Mouse (Mus musculus): ENCODE measurements around the gene Pnliprp1. TPM values are rescaled to one million over a fixed set of nuclear protein-coding genes. Genes with fewer than 3 reads are reported as not detected.

Gene Pnliprp1
- polyA plus RNA-seq, 1 experiment from 2014 or later = 17.4 TPM

DNA sequence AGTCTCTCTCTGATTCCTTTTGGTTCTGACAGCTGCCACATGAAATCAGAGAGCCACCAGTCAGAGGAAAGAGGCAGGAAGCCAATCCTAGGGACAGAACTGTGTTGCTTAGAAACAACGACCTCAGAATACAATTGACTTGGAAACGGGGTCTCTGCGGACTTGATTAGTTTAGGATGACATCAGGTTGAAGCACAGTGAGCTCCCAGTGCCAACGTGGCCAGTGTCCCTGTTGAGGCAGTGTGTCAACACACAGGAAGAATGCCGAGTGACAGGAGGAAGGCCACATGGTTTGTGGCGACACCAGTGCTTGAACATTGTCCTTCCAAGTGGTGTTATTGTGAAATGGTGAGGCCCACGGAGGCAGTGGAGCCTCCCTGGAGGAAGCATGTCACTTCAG is 55.3 kb downstream of the Pnliprp1 start:
- WGBS = 37% methylated on average over 7 of the region's 7 CpGs
- no peaks in the 10 kb centered on the region for H3K27me3 ChIP-seq (replicated peaks; ENCODE audit: control insufficient read depth, insufficient read depth, low read length)
- H3K9ac ChIP-seq (ENCODE audit: low read depth, low read length) = no peak overlapping the region
- no peak for TF ChIP-seq CTCF (IDR thresholded peaks at IDR 0.05; ENCODE audit: low read depth)
- H3K4me3 ChIP-seq (ENCODE audit: low read depth, low read length) = no peak overlapping the region
- no peaks in the 10 kb centered on the region; the same call in 1 of the 2 replicates for H3K4me1 ChIP-seq (replicated peaks; ENCODE audit: control insufficient read depth, insufficient read depth, low read length)
- no peaks in the 10 kb centered on the region for H3K9me3 ChIP-seq (ENCODE audit: control insufficient read depth)
- H3K4me2 ChIP-seq (replicated peaks; ENCODE audit: low read depth) = no peak overlapping the region
- peak; percentile 71 for ATAC-seq
- H3K27ac ChIP-seq (ENCODE audit: low read depth, low read length) = no peak overlapping the region; the same call in 1 of the 2 replicates
- H3K36me3 ChIP-seq (ENCODE audit: control insufficient read depth, insufficient read depth) = no peaks in the 10 kb centered on the region

DNA sequence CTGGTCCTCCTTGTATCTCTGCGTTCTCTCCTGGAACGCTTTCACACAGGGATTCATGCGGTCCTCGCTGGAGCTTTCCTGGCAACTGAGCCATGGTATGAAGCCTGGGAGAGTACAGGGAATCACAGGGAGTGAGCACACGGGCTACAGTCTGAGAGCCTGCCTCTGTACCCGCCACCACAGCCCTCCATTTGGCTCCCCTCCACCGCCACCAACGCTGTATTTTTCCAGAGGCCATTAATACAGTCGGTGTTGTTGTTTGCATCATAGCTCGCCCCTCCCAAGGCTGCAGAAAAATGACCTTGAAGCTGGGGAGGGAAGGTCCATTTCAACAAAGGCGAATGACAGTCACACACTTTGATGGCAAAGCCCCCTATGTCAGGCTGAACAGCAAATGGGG is 60.5 kb downstream of the Pnliprp1 start:
- TF ChIP-seq CTCF (IDR thresholded peaks at IDR 0.05; ENCODE audit: low read depth) = no peak
- Histone ChIP-seq H3K4me3 (ENCODE audit: low read depth, low read length) (no peak overlapping the region), H3K4me1 (replicated peaks; ENCODE audit: control insufficient read depth, insufficient read depth, low read length) (no peaks in the 10 kb centered on the region), H3K9ac (ENCODE audit: low read depth, low read length) (no peak overlapping the region), H3K27me3 (replicated peaks; ENCODE audit: control insufficient read depth, insufficient read depth, low read length) (no peaks in the 10 kb centered on the region), H3K9me3 (ENCODE audit: control insufficient read depth) (no peaks in the 10 kb centered on the region), H3K36me3 (ENCODE audit: control insufficient read depth, insufficient read depth) (no peaks in the 10 kb centered on the region), H3K27ac (ENCODE audit: low read depth, low read length) (no peak overlapping the region), H3K4me2 (replicated peaks; ENCODE audit: low read depth) (no peak overlapping the region)
- ATAC-seq = no peak
- 76% methylated on average over 11 of the region's 11 CpGs for WGBS

Other genes starting within 250 kb of the Pnliprp1 start
- not detected in 2 replicates for gene Ccdc172, start 216.9 kb upstream of the Pnliprp1 start, polyA plus RNA-seq (2015; fragmentation: Nextera tagmentation; extraction: Ambion mirVana)
- 0.09 TPM in 1 of 2 replicates, not detected in the other for gene Pnlip, start 76.4 kb upstream of the Pnliprp1 start, polyA plus RNA-seq (2015; fragmentation: Nextera tagmentation; extraction: Ambion mirVana)
- gene Pnliprp2, start 30.8 kb downstream of the Pnliprp1 start, polyA plus RNA-seq (2015; fragmentation: Nextera tagmentation; extraction: Ambion mirVana) = 5.2 and 5.3 TPM in 2 replicates
- not detected in 2 replicates for gene 1700019N19Rik, start 65.6 kb downstream of the Pnliprp1 start, polyA plus RNA-seq (2015; fragmentation: Nextera tagmentation; extraction: Ambion mirVana)
- 0.05 and 0.10 TPM in 2 replicates for gene Eno4, start 214.5 kb downstream of the Pnliprp1 start, polyA plus RNA-seq (2015; fragmentation: Nextera tagmentation; extraction: Ambion mirVana)
- gene Hspa12a, start 214.8 kb downstream of the Pnliprp1 start, polyA plus RNA-seq (2015; fragmentation: Nextera tagmentation; extraction: Ambion mirVana) = 3.6 TPM in 2 replicates